ENCODE assay signal across 11 mouse cellular contexts in genomic region chr4:83396346-83396745, GRCm38 (mm10). TPM values are rescaled to one million over a fixed set of nuclear protein-coding genes. Genes with fewer than 3 reads are reported as not detected.
A peak's percentile ranks its signal among the peaks of the same experiment; 100 is the strongest.
DNase-seq lines count a peak whose midpoint lies in the region; ATAC-seq and TF ChIP-seq lines count a peak whose summit lies in the region.
"Had no signal": no experiment of that assay in that cellular context is flagged by ENCODE, and none has a peak within 500 bp of the region (broad histone marks: within the 10 kb centered on the region; RNA-seq: fewer than 3 reads in every experiment).

No protein-coding gene starts in this region.

- peak; percentile 36 to 47 for DNase-seq in cerebellum, postnatal 10 days
- no peak for DNase-seq in cerebellum, postnatal 36 days
- peak; percentile 55 for DNase-seq in urinary bladder, postnatal 25 days (ENCODE audit: low spot score)
- DNase-seq in urinary bladder, postnatal 10 days (ENCODE audit: low spot score) = no peak
- DNase-seq in lung, adult 2 months = peak; percentile 30
- DNase-seq in midbrain, embryonic 14.5 days = no peak

- ATAC-seq in hindbrain, embryonic 16.5 days = no peak
- ATAC-seq in midbrain, embryonic 14.5 days (ENCODE audit: low FRiP score, low TSS enrichment) = no peak
- no peak for ATAC-seq in frontal cortex, adult (ENCODE audit: low TSS enrichment)
- ATAC-seq: inflammation-experienced regulatory T-cells, adult 6 months had no signal

- H3K36me3 ChIP-seq in hindbrain, embryonic 16.5 days (ENCODE audit: control insufficient read depth, insufficient read depth, low read length) = no peaks in the 10 kb centered on the region
- no peaks in the 10 kb centered on the region for H3K36me3 ChIP-seq in midbrain, embryonic 14.5 days (ENCODE audit: control insufficient read depth, insufficient read depth, low read length)
- H3K36me3 ChIP-seq: embryonic facial prominence, embryonic 12.5 days; lung, embryonic 15.5 days had no signal

- H3K27ac ChIP-seq in hindbrain, embryonic 16.5 days (ENCODE audit: low read depth, low read length) = no peak overlapping the region
- no peak overlapping the region for H3K27ac ChIP-seq in midbrain, embryonic 14.5 days (replicated peaks; ENCODE audit: low read depth, low read length)
- H3K27ac ChIP-seq: embryonic facial prominence, embryonic 12.5 days; lung, embryonic 15.5 days had no signal

- H3K27me3 ChIP-seq in hindbrain, embryonic 16.5 days (replicated peaks; ENCODE audit: control insufficient read depth, insufficient read depth, low read length) = no peaks in the 10 kb centered on the region
- no peaks in the 10 kb centered on the region for H3K27me3 ChIP-seq in midbrain, embryonic 14.5 days (ENCODE audit: control insufficient read depth, insufficient read depth, low read length)
- H3K27me3 ChIP-seq: embryonic facial prominence, embryonic 12.5 days; lung, embryonic 15.5 days had no signal

- no peak for TF ChIP-seq POLR2A in lung, adult 2 months (IDR thresholded peaks at IDR 0.05; ENCODE audit: borderline replicate concordance, extremely low read depth, low read depth, low read length)

- 69% methylated on average over 4 of the region's 4 CpGs for WGBS in lung, adult 2 months
- 91% methylated on average over 4 of the region's 4 CpGs for WGBS in hindbrain, embryonic 16.5 days
- 88% methylated on average over 4 of the region's 4 CpGs for WGBS in midbrain, embryonic 14.5 days

- H3K4me3 ChIP-seq in lung, adult 2 months (replicated peaks; ENCODE audit: extremely low read depth, low read depth, low read length) = no peak overlapping the region
- H3K4me3 ChIP-seq in hindbrain, embryonic 16.5 days (ENCODE audit: low read length) = no peak overlapping the region
- H3K4me3 ChIP-seq in midbrain, embryonic 14.5 days (replicated peaks; ENCODE audit: low read depth, low read length) = no peak overlapping the region
- H3K4me3 ChIP-seq: embryonic facial prominence, embryonic 12.5 days; lung, embryonic 15.5 days had no signal

- no peak overlapping the region for H3K9ac ChIP-seq in hindbrain, embryonic 16.5 days (ENCODE audit: low read depth, low read length)
- H3K9ac ChIP-seq in midbrain, embryonic 14.5 days (replicated peaks; ENCODE audit: low read length) = no peak overlapping the region
- H3K9ac ChIP-seq: embryonic facial prominence, embryonic 12.5 days; lung, embryonic 15.5 days had no signal

- no peaks in the 10 kb centered on the region for H3K9me3 ChIP-seq in hindbrain, embryonic 16.5 days (ENCODE audit: control insufficient read depth, low read length)
- no peaks in the 10 kb centered on the region for H3K9me3 ChIP-seq in midbrain, embryonic 14.5 days (ENCODE audit: control insufficient read depth, low read length)
- H3K9me3 ChIP-seq: embryonic facial prominence, embryonic 12.5 days; lung, embryonic 15.5 days had no signal

- no peak for TF ChIP-seq CTCF in lung, adult 2 months (IDR thresholded peaks at IDR 0.05; ENCODE audit: insufficient read depth, low read length)

- no peaks in the 10 kb centered on the region for H3K4me1 ChIP-seq in lung, adult 2 months (ENCODE audit: control insufficient read depth, insufficient read depth, low read length)
- no peaks in the 10 kb centered on the region for H3K4me1 ChIP-seq in hindbrain, embryonic 16.5 days (ENCODE audit: control insufficient read depth, insufficient read depth, low read depth, low read length)
- H3K4me1 ChIP-seq in midbrain, embryonic 14.5 days (ENCODE audit: control insufficient read depth, insufficient read depth, low read length) = no peaks in the 10 kb centered on the region
- H3K4me1 ChIP-seq: embryonic facial prominence, embryonic 12.5 days; lung, embryonic 15.5 days had no signal

- no peak overlapping the region for H3K4me2 ChIP-seq in hindbrain, embryonic 16.5 days (ENCODE audit: low read length)
- H3K4me2 ChIP-seq in midbrain, embryonic 14.5 days (ENCODE audit: low read length) = no peak overlapping the region
- H3K4me2 ChIP-seq: embryonic facial prominence, embryonic 12.5 days; lung, embryonic 15.5 days had no signal

RNA-seq across cellular contexts. Expression of gene Snapc3, which starts 21.2 kb away (rescaled TPM):
- 15.0 and 18.9 TPM in 2 replicates for polyA plus RNA-seq in lung, adult 2 months (2012; rRNA removed)
- 54.1 and 57.5 TPM in 2 replicates for polyA plus RNA-seq in hindbrain, embryonic 16.5 days (2015; fragmentation: Nextera tagmentation; extraction: Ambion mirVana)
- polyA plus RNA-seq in midbrain, embryonic 14.5 days (2014; fragmentation: Nextera tagmentation; extraction: Ambion mirVana) = 86.8 and 87.3 TPM in 2 replicates

Comparison
In these comparisons a context has a peak if more than half of its experiments do, and no peak if none do; other contexts are left out.
1. DNase-seq: peak in cerebellum, postnatal 10 days (2 of 2), urinary bladder, postnatal 25 days (single experiment) and lung, adult 2 months (single experiment); none in cerebellum, postnatal 36 days (0 of 2), urinary bladder, postnatal 10 days (single experiment) and midbrain, embryonic 14.5 days (single experiment).